Mouse (Mus musculus) adrenal gland, adult 10 weeks (tissue): ENCODE measurements around the gene Tecrl. TPM values are rescaled to one million over a fixed set of nuclear protein-coding genes. Genes with fewer than 3 reads are reported as not detected.

Source experiments
- polyA plus RNA-seq: library from polyadenylated mRNA; stranded (reverse); fragments of 350-450 nt; fragmentation: Illumina TruSeq; extraction: RNeasy Lipid Tissue Mini Kit (QIAGEN cat#74804); gene quantifications from one replicate; pipeline ENCODE4 v1.2.3, GENCODE M21; 2014; ENCODE audit warnings: low read depth, low replicate concordance

Gene Tecrl
- not detected for polyA plus RNA-seq

DNA sequence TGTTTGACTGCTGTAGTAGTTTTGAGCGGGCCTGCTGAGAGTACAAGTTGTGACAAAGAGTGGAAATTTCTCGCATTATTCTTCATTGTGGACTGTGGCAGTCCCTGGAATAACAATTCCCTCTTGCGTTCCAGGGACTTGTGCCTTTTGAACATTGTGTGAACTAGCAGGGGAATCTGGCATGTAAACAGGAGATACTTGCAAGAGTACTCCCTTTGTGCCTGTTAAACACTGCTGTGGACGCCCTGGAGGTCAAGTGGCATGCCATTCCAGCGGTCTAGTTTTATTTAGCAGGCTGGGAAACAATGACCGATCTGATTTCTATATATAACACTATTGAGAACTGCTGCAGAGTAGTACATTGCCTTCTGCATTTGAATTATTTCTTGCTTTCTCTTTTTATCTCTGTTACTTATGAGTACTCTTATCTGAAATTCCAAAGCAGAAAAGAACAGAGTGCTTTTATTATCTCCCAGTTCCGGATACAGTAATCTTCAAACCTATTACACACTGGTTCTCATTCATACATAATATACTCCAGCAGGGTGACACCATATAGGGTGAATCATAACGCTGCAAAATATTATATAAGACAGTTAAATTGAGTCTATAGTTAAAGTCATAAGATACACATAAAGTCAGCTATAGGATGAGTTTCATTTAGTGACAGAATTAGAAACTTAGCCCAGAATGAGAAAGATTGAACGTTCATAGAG, at the start of gene Tecrl:
Gene Tecrl, minus strand, starts transcription at position 350 of the 716 bp plus-strand sequence.

